Mouse (Mus musculus) MEL (cell line): Measurements from ENCODE around the gene Natd1. TPM values are rescaled to one million over a fixed set of nuclear protein-coding genes. Genes with fewer than 3 reads are reported as not detected.

Source experiments
- DNase-seq: peaks from one replicate; pipeline ENCODE4 v3.0.0; 2011; ENCODE audit warnings: low read depth, low spot score
- H3K27ac ChIP-seq: 2 replicates; pipeline ENCODE4 v1.5.1; 2012; ENCODE audit warnings: low read depth, mild to moderate bottlenecking, control low read depth, low read length, moderate library complexity; ENCODE audit not compliant: control insufficient read depth
- H3K27me3 ChIP-seq, 2 experiments: fragments of 150-350 bp in 1 of 2; sonication (generic) in 1 of 2; 2 replicates each; pipeline ENCODE4 v1.6.1; 2012; ENCODE audit warnings: low read length in 2 of 2, mild to moderate bottlenecking in 2 of 2, improper control_type of control experiment in 1 of 2, moderate library complexity in 1 of 2; ENCODE audit not compliant: insufficient read depth in 2 of 2, control insufficient read depth in 1 of 2
- H3K36me3 ChIP-seq, 2 experiments: 2 replicates each; pipeline ENCODE4 v1.6.1; 2012 to 2014; ENCODE audit warnings: low read length in 2 of 2, improper control_type of control experiment in 1 of 2, inconsistent platforms in 1 of 2, mild to moderate bottlenecking in 1 of 2; ENCODE audit not compliant: insufficient read depth in 2 of 2, control insufficient read depth in 1 of 2
- H3K4me1 ChIP-seq, 2 experiments: fragments of 150-350 bp in 1 of 2; sonication (generic) in 1 of 2; 2 replicates each; pipeline ENCODE4 v1.6.1; 2012; ENCODE audit warnings: low read length in 2 of 2, improper control_type of control experiment in 1 of 2, mild to moderate bottlenecking in 1 of 2; ENCODE audit not compliant: insufficient read depth in 2 of 2, control insufficient read depth in 1 of 2
- H3K4me3 ChIP-seq, 2 experiments: fragments of 150-350 bp in 1 of 2; sonication (generic) in 1 of 2; 2 replicates each; pipeline ENCODE4 v1.5.1; 2012; ENCODE audit warnings: low read depth in 2 of 2, low read length in 2 of 2, mild to moderate bottlenecking in 2 of 2, moderate library complexity in 2 of 2, control low read depth in 1 of 2, improper control_type of control experiment in 1 of 2; ENCODE audit not compliant: control insufficient read depth in 1 of 2, insufficient read depth in 1 of 2
- H3K79me2 ChIP-seq: 2 replicates; pipeline ENCODE4 v1.6.1; 2012; ENCODE audit warnings: mild to moderate bottlenecking, low read length, moderate library complexity; ENCODE audit not compliant: control insufficient read depth, poor library complexity, insufficient read depth
- H3K9ac ChIP-seq: 2 replicates; pipeline ENCODE4 v1.6.1; 2012; ENCODE audit warnings: low read depth, mild to moderate bottlenecking, control low read depth, low read length, moderate library complexity; ENCODE audit not compliant: control insufficient read depth, poor library complexity, severe bottlenecking
- H3K9me3 ChIP-seq: fragments of 150-350 bp; sonication (generic); replicated peaks from 2 replicates; pipeline ENCODE4 v1.6.1; 2012; ENCODE audit warnings: mild to moderate bottlenecking, low read length, improper control_type of control experiment, moderate library complexity; ENCODE audit not compliant: insufficient read depth
- BHLHE40 ChIP-seq: IDR thresholded peaks from 2 replicates; pipeline ENCODE4 v1.6.1; 2012; ENCODE audit warnings: low read depth, mild to moderate bottlenecking, inconsistent platforms, low read length, improper control_type of control experiment, borderline replicate concordance
- CHD2 ChIP-seq: IDR thresholded peaks from 2 replicates; pipeline ENCODE4 v1.6.1; 2011; ENCODE audit warnings: low read length, improper control_type of control experiment
- ELF1 ChIP-seq: IDR thresholded peaks from 2 replicates; pipeline ENCODE4 v1.6.1; 2014; ENCODE audit warnings: low read depth, mild to moderate bottlenecking, inconsistent platforms, low read length, improper control_type of control experiment, moderate library complexity
- ETS1 ChIP-seq: IDR thresholded peaks from 2 replicates; pipeline ENCODE4 v1.6.1; 2012; ENCODE audit warnings: low read depth, mild to moderate bottlenecking, inconsistent platforms, low read length, improper control_type of control experiment, moderate library complexity
- GABPA ChIP-seq: IDR thresholded peaks from 2 replicates; pipeline ENCODE4 v1.6.1; 2012; ENCODE audit warnings: low read depth, mild to moderate bottlenecking, inconsistent platforms, low read length, improper control_type of control experiment, moderate library complexity
- JUND ChIP-seq: IDR thresholded peaks from 2 replicates; pipeline ENCODE4 v1.6.1; 2011; ENCODE audit warnings: low read depth, mild to moderate bottlenecking, improper control_type of control experiment, low read length
- KAT2A ChIP-seq: conservative IDR thresholded peaks from 2 replicates; pipeline ENCODE4 v1.6.1; 2012; ENCODE audit warnings: low read depth, low read length, improper control_type of control experiment, inconsistent platforms
- MAX ChIP-seq: IDR thresholded peaks from 2 replicates; pipeline ENCODE4 v1.6.1; 2011; ENCODE audit warnings: low read length, improper control_type of control experiment
- MAZ ChIP-seq: IDR thresholded peaks from 2 replicates; pipeline ENCODE4 v1.6.1; 2012; ENCODE audit warnings: low read depth, mild to moderate bottlenecking, inconsistent platforms, low read length, improper control_type of control experiment
- MEF2A ChIP-seq: IDR thresholded peaks from 2 replicates; pipeline ENCODE4 v1.6.1; 2014; ENCODE audit warnings: low read depth, mild to moderate bottlenecking, inconsistent platforms, low read length, improper control_type of control experiment; ENCODE audit not compliant: poor library complexity, insufficient replicate concordance, severe bottlenecking; ENCODE audit errors: extremely low read depth
- MYB ChIP-seq: IDR thresholded peaks from 2 replicates; pipeline ENCODE4 v1.6.1; 2011; ENCODE audit warnings: mild to moderate bottlenecking, low read depth, low read length, improper control_type of control experiment
- MYC ChIP-seq: IDR thresholded peaks from 2 replicates; pipeline ENCODE4 v1.6.1; 2011; ENCODE audit warnings: low read depth, mild to moderate bottlenecking, low read length, improper control_type of control experiment, moderate library complexity
- NELFE ChIP-seq: IDR thresholded peaks from 2 replicates; pipeline ENCODE4 v1.6.1; 2011; ENCODE audit warnings: low read depth, low read length, improper control_type of control experiment
- POLR2A ChIP-seq, 2 experiments: IDR thresholded peaks; 2 replicates each; pipeline ENCODE4 v1.6.1; 2011 to 2012; ENCODE audit warnings: low read length in 2 of 2, mild to moderate bottlenecking in 2 of 2, control low read depth in 1 of 2, improper control_type of control experiment in 1 of 2, low read depth in 1 of 2, moderate library complexity in 1 of 2; ENCODE audit not compliant: control insufficient read depth in 1 of 2, insufficient read depth in 1 of 2, poor library complexity in 1 of 2
- POLR2AphosphoS5 ChIP-seq: IDR thresholded peaks from 2 replicates; pipeline ENCODE4 v1.6.1; 2012; ENCODE audit warnings: low read depth, borderline replicate concordance, mild to moderate bottlenecking, inconsistent platforms, low read length, moderate library complexity, mixed read lengths
- RAD21 ChIP-seq: IDR thresholded peaks from 2 replicates; pipeline ENCODE4 v1.6.1; 2011; ENCODE audit warnings: mild to moderate bottlenecking, low read depth, low read length, improper control_type of control experiment
- SIN3A ChIP-seq: IDR thresholded peaks from 2 replicates; pipeline ENCODE4 v1.6.1; 2012; ENCODE audit warnings: low read length, improper control_type of control experiment, inconsistent platforms
- TAL1 ChIP-seq: IDR thresholded peaks from 2 replicates; pipeline ENCODE4 v1.6.1; 2012; ENCODE audit warnings: mild to moderate bottlenecking, inconsistent platforms, low read length, moderate library complexity, mixed read lengths
- TBP ChIP-seq: IDR thresholded peaks from 2 replicates; pipeline ENCODE4 v1.8.0; 2011; ENCODE audit warnings: low read depth, low read length, improper control_type of control experiment
- TCF12 ChIP-seq: IDR thresholded peaks from 2 replicates; pipeline ENCODE4 v1.6.1; 2014; ENCODE audit warnings: low read depth, mild to moderate bottlenecking, inconsistent platforms, low read length, improper control_type of control experiment, moderate library complexity
- UBTF ChIP-seq: IDR thresholded peaks from 2 replicates; pipeline ENCODE4 v1.6.1; 2012; ENCODE audit warnings: low read depth, mild to moderate bottlenecking, inconsistent platforms, low read length, improper control_type of control experiment, moderate library complexity, borderline replicate concordance; ENCODE audit not compliant: insufficient read depth
- USF1 ChIP-seq: IDR thresholded peaks from 2 replicates; pipeline ENCODE4 v1.6.1; 2014; ENCODE audit warnings: low read depth, mild to moderate bottlenecking, inconsistent platforms, low read length, improper control_type of control experiment, moderate library complexity
- ZKSCAN1 ChIP-seq: IDR thresholded peaks from 2 replicates; pipeline ENCODE4 v1.6.1; 2012; ENCODE audit warnings: low read depth, mild to moderate bottlenecking, inconsistent platforms, low read length, improper control_type of control experiment, moderate library complexity
- polyA plus RNA-seq, 2 experiments: library from polyadenylated mRNA; stranded (reverse) in 1 of 2; unstranded in 1 of 2; fragments of >175 nt in 1 of 2; fragments of >200 nt in 1 of 2; gene quantifications; 2 replicates each; pipeline versions ENCODE4 v1.2.1 to v1.2.4; 2012; ENCODE audit warnings: low replicate concordance in 2 of 2, low read depth in 1 of 2; ENCODE audit not compliant: insufficient read length in 2 of 2, insufficient read depth in 1 of 2, missing spikeins in 1 of 2
- total RNA-seq: library from RNA; depleted of rRNA; stranded (reverse); fragments of 300-350 nt; gene quantifications from 2 replicates; pipeline ENCODE4 v1.2.3, GENCODE M21; 2012

Gene Natd1
- total and polyA plus RNA-seq, 3 experiments, result 3.0 to 10.9 TPM; not detected in 1

GRCm38 (mm10) chr11:60909626-60910025 lies 4.9 kb downstream of the Natd1 start:
- no peak for DNase-seq
- H3K4me1 ChIP-seq, result peaks cover 7 to 18% of the 10 kb centered on the region in 2 experiments
- TF ChIP-seq POLR2A (IDR thresholded peaks at IDR 0.05; ENCODE audit: control insufficient read depth in 1 of 2, insufficient read depth in 1 of 2, low read depth in 1 of 2, low read length in 2 of 2, poor library complexity in 1 of 2) (no peak), RAD21 (no peak), BHLHE40 (no peak), SIN3A (no peak), UBTF (no peak), MYB (no peak), MEF2A (no peak), GABPA (no peak), USF1 (no peak), ELF1 (no peak), MAX (no peak), CHD2 (no peak), POLR2AphosphoS5 (no peak), ZKSCAN1 (no peak), MYC (no peak), KAT2A (no peak), MAZ (no peak), TBP (no peak)
- TF ChIP-seq, all 39 proteins: peak for 0
- no peaks in the 10 kb centered on the region for H3K27me3 ChIP-seq
- no peak overlapping the region for H3K27ac ChIP-seq
- no peak overlapping the region for H3K9ac ChIP-seq
- peaks cover 5% of the 10 kb centered on the region; the same call in 1 of the 2 replicates for H3K79me2 ChIP-seq
- peaks cover 0 to 13% of the 10 kb centered on the region in 2 experiments; a peak in 2 of 4 replicates for H3K36me3 ChIP-seq
- no peak overlapping the region for H3K4me3 ChIP-seq
- no peaks in the 10 kb centered on the region for H3K9me3 ChIP-seq

- Histone ChIP-seq H3K4me1 (peaks cover 7 to 17% of the 10 kb centered on the region in 2 experiments), H3K9ac (no peak overlapping the region), H3K36me3 (peaks cover 0 to 11% of the 10 kb centered on the region in 2 experiments; a peak in 2 of 4 replicates), H3K9me3 (no peaks in the 10 kb centered on the region), H3K27me3 (no peaks in the 10 kb centered on the region), H3K79me2 (peaks cover 3% of the 10 kb centered on the region; the same call in 1 of the 2 replicates), H3K27ac (no peak overlapping the region), H3K4me3 (no peak overlapping the region)
- TF ChIP-seq NELFE (no peak), TCF12 (no peak), MYB (no peak), TAL1 (no peak), KAT2A (no peak), JUND (no peak), ETS1 (no peak), SIN3A (no peak)
- no peak for DNase-seq
These were observed 6.5 kb downstream of the Natd1 start for GRCm38 (mm10) chr11:60908073-60908472.
